Mouse (Mus musculus): ENCODE measurements at regions not wholly inside any gene's neighbourhood (a gene's known extent, or its start where the extent isn't known, plus 50 kb on each side); places are given as distances from the start of the nearest gene placed in this dataset.

DNA sequence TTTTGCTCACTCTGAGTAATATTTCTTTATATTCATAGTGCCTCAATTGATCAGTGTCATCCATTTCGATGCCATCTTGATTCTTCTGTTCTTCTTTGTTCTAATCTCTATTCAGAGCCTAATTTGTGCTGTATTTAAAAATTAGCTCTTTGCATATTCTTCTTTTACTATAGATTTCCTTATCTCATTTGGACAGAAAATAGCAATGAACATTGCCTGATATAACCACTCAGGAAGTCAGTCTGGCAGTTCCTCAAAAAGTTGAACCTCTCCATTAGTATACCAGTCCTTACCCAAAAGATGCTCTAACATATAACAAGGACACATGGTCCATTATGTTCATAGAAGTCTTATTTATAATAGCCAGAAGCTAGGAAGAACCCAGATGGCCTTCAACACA is 1088.5 kb upstream of the Nr2f1 start:
- no peak for TF ChIP-seq CTCF (conservative IDR thresholded peaks at IDR 0.05; ENCODE audit: low read length)
- TF ChIP-seq NANOG (IDR thresholded peaks at IDR 0.05; ENCODE audit: borderline replicate concordance, low read length) = no peak

Measured in E14TG2a.4 (cell line).